Mouse (Mus musculus) testis, adult 2 months (tissue): ENCODE measurements around the gene Ncf1.
A peak's percentile ranks its signal among the peaks of the same experiment; 100 is the strongest.

ENCODE experiments used
- CTCF ChIP-seq: fragments of 200-500 bp; IDR thresholded peaks from 2 replicates; pipeline ENCODE4 v1.5.1; 2012; ENCODE audit warnings: low read depth, mild to moderate bottlenecking, inconsistent platforms, low read length, moderate library complexity; ENCODE audit not compliant: control insufficient read depth, insufficient read depth, insufficient replicate concordance
- POLR2A ChIP-seq: fragments of 200-500 bp; IDR thresholded peaks from 2 replicates; pipeline ENCODE4 v1.6.1; 2012; ENCODE audit warnings: low read depth, mild to moderate bottlenecking, inconsistent platforms, low read length, moderate library complexity; ENCODE audit not compliant: control insufficient read depth

DNA sequence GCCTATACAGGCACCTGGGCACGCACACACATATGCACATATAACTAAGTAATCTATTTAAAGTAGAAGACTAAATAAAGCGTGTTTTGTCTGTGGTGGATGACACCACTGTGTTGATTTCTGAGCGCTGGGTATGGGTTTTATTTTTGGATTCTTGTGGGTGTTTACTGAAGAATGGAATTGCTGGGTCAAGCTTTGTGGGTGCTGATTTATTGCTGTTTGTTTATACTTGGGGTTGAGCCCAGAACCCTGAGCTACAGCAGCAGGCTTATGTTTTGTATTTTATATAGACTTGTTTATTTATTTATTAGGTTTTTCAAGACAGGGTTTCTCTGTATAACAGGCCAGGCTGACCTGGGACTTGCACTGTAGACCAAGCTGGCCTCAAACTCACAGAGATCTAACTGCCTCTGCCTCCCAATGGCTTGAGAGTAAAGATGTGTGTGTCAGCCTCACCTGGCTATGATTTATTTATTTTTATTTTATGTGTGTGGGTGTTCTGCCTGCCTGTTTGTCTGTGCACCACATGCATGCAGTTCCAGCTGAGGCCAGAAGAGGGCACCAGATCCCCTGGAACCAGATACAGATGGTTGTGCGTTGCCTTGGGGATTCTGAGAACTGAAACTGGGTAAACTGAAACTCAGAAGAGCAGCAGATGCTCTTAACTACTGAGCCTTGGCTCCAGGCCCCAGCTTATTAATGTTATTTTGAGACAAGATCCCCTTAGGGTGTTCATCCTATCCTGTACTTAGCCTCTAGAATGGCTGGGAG, 42.3 kb downstream of the Ncf1 start:
- TF ChIP-seq POLR2A (no peak), CTCF (peak; percentile 94)
